Mouse (Mus musculus) stomach, adult 2 months (tissue): Measurements from ENCODE around the gene Cenpu. TPM values are rescaled to one million over a fixed set of nuclear protein-coding genes. Genes with fewer than 3 reads are reported as not detected.

Source experiments
- polyA plus RNA-seq: library from polyadenylated mRNA; depleted of rRNA; stranded (reverse); fragments of >200 nt; gene quantifications from 2 replicates; pipeline ENCODE4 v1.2.3, GENCODE M21; 2012; rRNA removed

Gene Cenpu
- polyA plus RNA-seq, result 0.86 and 1.4 TPM in 2 replicates

DNA sequence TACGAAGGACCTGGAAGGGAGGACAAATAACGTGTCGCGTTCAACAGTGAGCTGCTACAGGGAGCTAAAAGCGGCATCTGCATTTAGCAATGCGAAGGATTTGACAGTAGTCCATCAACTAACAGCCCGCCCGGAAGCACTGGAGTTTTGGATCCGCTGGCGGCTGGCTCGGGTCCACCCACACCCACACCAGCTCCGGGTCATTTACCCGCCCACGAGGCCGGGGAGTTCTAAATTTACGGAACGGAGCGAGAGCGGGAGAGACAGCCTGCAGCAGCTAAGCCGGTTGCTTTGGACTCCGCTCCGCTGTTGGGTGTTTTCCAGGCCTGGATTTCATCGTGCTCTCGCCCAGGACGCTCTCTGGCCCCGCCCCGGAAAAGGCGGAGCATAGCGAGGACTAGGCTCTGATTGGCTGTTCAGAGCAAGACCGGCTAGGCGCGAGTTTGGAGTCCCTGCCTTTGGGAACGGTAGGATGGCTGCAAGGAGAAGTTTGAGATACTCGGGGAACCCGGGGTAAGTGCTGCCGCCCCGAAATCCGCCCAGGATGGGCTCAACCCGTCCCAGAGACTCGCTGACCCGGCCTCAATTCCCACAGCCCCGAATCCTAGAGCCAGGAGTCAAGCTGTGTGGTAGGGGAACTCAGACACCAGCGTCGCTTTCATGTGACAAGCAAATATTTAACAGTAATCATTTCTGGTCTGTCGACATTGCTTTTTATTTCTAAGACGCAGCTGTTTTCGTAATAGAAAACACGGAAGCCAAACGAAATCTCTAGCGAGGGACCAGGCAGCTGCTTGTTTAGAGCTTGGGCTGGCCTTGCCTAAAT, at the start of gene Cenpu:
Cenpu (plus strand) TSS at position 414 of the 826 bp plus-strand sequence.

GRCm38 (mm10) chr8:46616879-46617689, 65.3 kb downstream of the Cenpu start, which contains the start of the genes Primpol and Casp3:
Gene Primpol, minus strand, starts transcription at chr8:46617212.
Gene Casp3, plus strand, starts transcription at chr8:46617291.

Other genes with a start within 250 kb of the Cenpu start
- 12.5 and 15.5 TPM in 2 replicates for gene Acsl1, start 81.0 kb upstream of the Cenpu start, polyA plus RNA-seq
- gene Primpol, start 65.2 kb downstream of the Cenpu start, polyA plus RNA-seq, result 0.20 and 0.38 TPM in 2 replicates
- gene Casp3, start 65.3 kb downstream of the Cenpu start, polyA plus RNA-seq, result 0.84 and 1.5 TPM in 2 replicates
- gene Irf2, start 187.7 kb downstream of the Cenpu start, polyA plus RNA-seq, result 4.4 and 6.8 TPM in 2 replicates